Mouse (Mus musculus) midbrain, embryonic 15.5 days (tissue): ENCODE measurements around the gene Slc2a8. TPM values are rescaled to one million over a fixed set of nuclear protein-coding genes. Genes with fewer than 3 reads are reported as not detected.

ENCODE experiments used
- ATAC-seq: fragments of 200-750 bp; cut with Nextera tagmentation; replicated peaks from 2 replicates; pipeline ENCODE4 v1.8.0; 2017; ENCODE audit warnings: moderate TSS enrichment
- H3K27ac ChIP-seq: fragments of 300-500 bp; sonication (generic); 2 replicates; pipeline ENCODE4 v1.5.1; 2015; ENCODE audit warnings: mild to moderate bottlenecking, inconsistent platforms
- H3K27me3 ChIP-seq: fragments of 300-500 bp; sonication (generic); replicated peaks from 2 replicates; pipeline ENCODE4 v1.6.1; 2015; ENCODE audit warnings: inconsistent platforms
- H3K36me3 ChIP-seq: fragments of 300-500 bp; sonication (generic); replicated peaks from 2 replicates; pipeline ENCODE4 v1.6.1; 2015; ENCODE audit warnings: inconsistent platforms
- H3K4me1 ChIP-seq: fragments of 300-500 bp; sonication (generic); 2 replicates; pipeline ENCODE4 v1.6.1; 2015; ENCODE audit warnings: inconsistent platforms
- H3K4me2 ChIP-seq: fragments of 300-500 bp; sonication (generic); 2 replicates; pipeline ENCODE4 v1.6.1; 2015; ENCODE audit warnings: inconsistent platforms, mild to moderate bottlenecking, moderate library complexity
- H3K4me3 ChIP-seq: fragments of 300-500 bp; sonication (generic); 2 replicates; pipeline ENCODE4 v1.5.1; 2015; ENCODE audit warnings: mild to moderate bottlenecking, inconsistent platforms
- H3K9ac ChIP-seq: fragments of 300-500 bp; sonication (generic); 2 replicates; pipeline ENCODE4 v1.6.1; 2015; ENCODE audit warnings: mild to moderate bottlenecking, inconsistent platforms
- H3K9me3 ChIP-seq: fragments of 300-500 bp; sonication (generic); 2 replicates; pipeline ENCODE4 v1.6.1; 2016; ENCODE audit warnings: inconsistent platforms
- WGBS: fragments of 180-500 bp; shearing (Covaris S2); methylation state at CpG from one replicate; pipeline ENCODE4 v1.1.7; 2015; ENCODE audit warnings: mixed read lengths; 5-methylcytosine and 5-hydroxymethylcytosine counted together
- polyA plus RNA-seq: library from polyadenylated mRNA; unstranded; fragments of >200 nt; fragmentation: Nextera tagmentation; extraction: Ambion mirVana; gene quantifications from 2 replicates; pipeline ENCODE4 v1.2.1, GENCODE M21; 2015

The Slc2a8 gene
- polyA plus RNA-seq, 1 experiment from 2014 or later, result 22.4 TPM

DNA sequence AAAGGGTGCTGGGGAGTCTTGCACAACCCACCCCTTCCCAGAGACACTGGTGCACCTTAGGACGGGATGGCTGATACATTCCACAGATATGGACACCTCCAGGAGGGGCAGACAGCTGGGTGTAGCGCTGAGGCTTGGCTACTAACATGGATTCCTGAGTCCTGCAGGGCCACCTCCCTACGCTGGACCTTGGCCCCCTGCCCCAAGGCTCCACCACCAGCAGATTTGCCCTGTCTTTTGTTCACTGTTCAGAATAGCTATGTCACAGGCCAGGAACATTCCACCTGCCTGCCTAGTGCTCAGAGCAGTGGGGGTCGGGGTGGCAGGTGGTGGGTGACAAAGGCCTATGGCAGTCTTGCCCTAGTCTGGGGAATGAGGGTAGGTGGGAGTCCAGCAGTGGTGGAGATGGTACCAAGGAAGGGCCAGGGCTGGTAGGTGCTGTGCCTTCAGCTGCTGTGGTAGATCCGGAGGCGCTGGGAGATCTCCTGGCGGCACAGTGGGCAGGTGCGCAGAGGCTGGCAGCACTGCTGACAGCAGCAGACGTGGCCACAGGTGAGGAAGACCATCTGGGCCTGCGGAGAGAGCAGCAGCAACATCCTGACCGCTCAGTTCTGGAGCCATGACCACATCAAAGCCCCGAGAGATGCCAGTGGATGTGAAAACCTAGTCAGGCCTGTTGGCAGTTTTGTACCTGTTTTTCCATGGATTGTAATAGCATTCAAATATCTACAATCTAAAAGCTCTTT is 55.4 kb downstream of the Slc2a8 start:
- WGBS, result 91% methylated on average over 12 of the region's 12 CpGs
- H3K9me3 ChIP-seq, result no peaks in the 10 kb centered on the region

DNA sequence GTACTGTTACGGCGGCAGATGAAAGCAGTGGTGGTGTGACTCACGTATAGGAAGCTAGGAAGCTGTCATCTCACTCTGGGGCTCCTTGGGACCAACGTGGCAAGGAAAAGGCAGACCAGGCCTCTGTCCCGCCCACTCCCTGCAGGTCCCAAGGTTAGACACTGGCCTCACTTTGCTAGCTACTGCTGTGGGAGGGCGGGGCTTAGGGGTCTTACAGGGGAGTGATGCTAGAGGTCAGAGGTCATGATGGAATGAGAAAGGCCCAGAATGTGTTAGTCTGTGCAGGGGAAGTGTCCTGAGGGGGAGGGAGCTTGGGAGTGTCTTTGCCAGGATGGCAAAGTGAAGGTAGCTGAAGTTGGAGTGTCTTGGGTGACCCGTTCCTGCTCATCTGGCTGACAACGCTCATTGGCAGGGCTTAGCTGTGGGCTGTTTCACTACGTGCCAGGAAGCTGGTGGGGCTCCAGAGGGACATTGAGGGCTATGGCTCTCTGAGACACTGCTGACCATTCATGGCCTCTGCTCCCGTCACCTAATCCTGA is 57.5 kb downstream of the Slc2a8 start:
- Histone ChIP-seq H3K27me3 (no peaks in the 10 kb centered on the region), H3K4me2 (no peak overlapping the region), H3K27ac (no peak overlapping the region), H3K4me1 (0 out of 2 replicates have a peak, but pooled peaks cover 4% of the 10 kb centered on the region), H3K36me3 (peaks cover 56% of the 10 kb centered on the region; the same call in 1 of the 2 replicates), H3K4me3 (no peak overlapping the region), H3K9me3 (no peaks in the 10 kb centered on the region), H3K9ac (no peak overlapping the region)
- WGBS, result 76% methylated on average over 10 of the region's 10 CpGs
- ATAC-seq, result no peak

More for the DNA sequence above, 55.4 kb downstream of the Slc2a8 start:
- Histone ChIP-seq H3K4me3 (no peak overlapping the region), H3K4me1 (0 out of 2 replicates have a peak, but pooled peaks cover 4% of the 10 kb centered on the region), H3K9ac (no peak overlapping the region), H3K36me3 (peaks cover 37% of the 10 kb centered on the region; the same call in 1 of the 2 replicates), H3K4me2 (no peak overlapping the region), H3K27me3 (no peaks in the 10 kb centered on the region), H3K27ac (no peak overlapping the region)
- no peak for ATAC-seq

DNA sequence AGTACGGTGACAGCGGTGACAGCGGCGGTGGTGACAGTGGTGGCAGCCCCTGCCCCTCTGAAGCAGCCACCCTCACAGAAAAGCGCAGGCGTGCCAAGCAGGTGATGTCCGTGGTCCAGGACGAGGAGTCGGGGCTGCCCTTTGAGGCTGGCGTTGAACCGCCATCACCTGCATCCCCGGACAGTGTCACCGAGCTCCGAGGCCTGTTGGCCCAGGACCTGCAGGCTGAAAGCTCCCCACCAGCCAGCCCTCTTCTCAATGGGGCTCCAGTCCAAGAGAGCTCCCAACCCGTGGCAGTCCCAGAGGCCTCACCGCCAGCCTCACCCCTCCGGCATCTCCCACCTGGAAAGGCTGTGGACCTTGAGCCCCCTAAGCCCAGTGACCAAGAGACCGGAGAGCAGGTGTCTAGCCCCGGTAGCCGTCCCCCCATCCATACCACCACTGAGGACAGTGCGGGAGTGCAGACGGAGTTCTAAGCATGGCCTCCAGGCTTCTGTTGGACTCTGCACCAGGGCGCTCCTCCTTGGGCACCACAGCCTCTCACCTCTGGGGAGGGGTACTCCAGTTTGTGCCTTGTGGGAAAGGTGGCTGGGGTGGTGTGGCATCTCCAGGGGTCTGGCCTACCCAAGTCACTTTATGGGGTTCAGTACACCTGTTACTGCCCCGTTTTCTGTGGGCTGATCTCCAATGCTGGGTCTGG is 58.2 kb downstream of the Slc2a8 start:
- no peaks in the 10 kb centered on the region for H3K27me3 ChIP-seq
- H3K4me1 ChIP-seq, result 0 out of 2 replicates have a peak, but pooled peaks cover 4% of the 10 kb centered on the region
- no peak overlapping the region for H3K9ac ChIP-seq
- ATAC-seq, result no peak
- no peak overlapping the region for H3K4me3 ChIP-seq
- WGBS, result 95% methylated on average over 24 of the region's 24 CpGs
- H3K9me3 ChIP-seq, result no peaks in the 10 kb centered on the region
- H3K4me2 ChIP-seq, result no peak overlapping the region
- H3K27ac ChIP-seq, result no peak overlapping the region
- H3K36me3 ChIP-seq, result peaks cover 56% of the 10 kb centered on the region; the same call in 1 of the 2 replicates

Other genes starting within 250 kb of the Slc2a8 start
- gene 6330409D20Rik, start 241.1 kb downstream of the Slc2a8 start, polyA plus RNA-seq, result 3.4 and 4.1 TPM in 2 replicates
- 54.1 and 55.9 TPM in 2 replicates for gene Tor2a, start 224.8 kb downstream of the Slc2a8 start, polyA plus RNA-seq
- gene Ttc16, start 206.4 kb downstream of the Slc2a8 start, polyA plus RNA-seq, result 0.89 and 0.92 TPM in 2 replicates
- gene Ptrh1, start 206.3 kb downstream of the Slc2a8 start, polyA plus RNA-seq, result 5.9 and 6.1 TPM in 2 replicates
- 1.0 and 1.2 TPM in 2 replicates for gene Cfap157, start 197.7 kb downstream of the Slc2a8 start, polyA plus RNA-seq
- gene Stxbp1, start 134.8 kb downstream of the Slc2a8 start, polyA plus RNA-seq, result 324 and 330 TPM in 2 replicates
- gene Fam129b, start 106.0 kb downstream of the Slc2a8 start, polyA plus RNA-seq, result 29.7 and 31.3 TPM in 2 replicates
- gene Rpl12, start 20.5 kb downstream of the Slc2a8 start, polyA plus RNA-seq, result 82.5 and 85.8 TPM in 2 replicates
- gene Lrsam1, start 20.5 kb downstream of the Slc2a8 start, polyA plus RNA-seq, result 22.8 and 24.2 TPM in 2 replicates
- 53.2 and 61.1 TPM in 2 replicates for gene Garnl3, start 149.6 kb upstream of the Slc2a8 start, polyA plus RNA-seq
- 16.2 and 19.3 TPM in 2 replicates for gene Angptl2, start 234.0 kb upstream of the Slc2a8 start, polyA plus RNA-seq